Mouse (Mus musculus) lung, adult 2 months (tissue): Measurements from ENCODE around the gene Ppp6r3.

Source experiments
- CTCF ChIP-seq: fragments of 200-500 bp; IDR thresholded peaks from 2 replicates; pipeline ENCODE4 v1.5.1; 2011; ENCODE audit warnings: mild to moderate bottlenecking, low read length, control low read depth; ENCODE audit not compliant: insufficient read depth
- POLR2A ChIP-seq: fragments of 200-500 bp; IDR thresholded peaks from 2 replicates; pipeline ENCODE4 v1.6.1; 2011; ENCODE audit warnings: low read depth, mild to moderate bottlenecking, control low read depth, low read length, borderline replicate concordance; ENCODE audit errors: extremely low read depth

GRCm38 (mm10) chr19:3497216-3497615, 78.3 kb downstream of the Ppp6r3 start:
- TF ChIP-seq POLR2A (no peak), CTCF (no peak)
